Mouse (Mus musculus): ENCODE data around the gene Adh4.

DNA sequence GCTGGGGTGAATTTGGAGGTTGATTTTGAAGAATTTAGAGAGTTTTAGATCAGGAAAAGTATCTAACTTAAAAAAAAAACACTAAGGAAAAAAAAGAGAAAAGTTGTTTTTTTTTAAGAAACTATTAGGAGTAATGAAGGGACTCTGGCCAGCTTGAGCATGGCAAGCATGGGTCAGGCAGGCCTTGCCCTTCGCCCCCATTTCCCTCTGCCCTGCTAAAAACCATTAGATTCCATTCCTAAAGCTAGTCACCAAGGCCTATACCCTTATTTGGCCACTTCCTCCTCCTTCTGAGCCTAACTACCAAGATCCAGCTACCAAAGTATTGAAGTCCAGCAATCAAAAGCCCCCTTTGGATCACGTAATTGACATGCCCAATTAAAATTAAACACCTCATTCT lies 49.1 kb upstream of the Adh4 start:
- TF ChIP-seq EP300 (IDR thresholded peaks at IDR 0.05; ENCODE audit: low read depth) (no peak), CTCF (IDR thresholded peaks at IDR 0.05; ENCODE audit: low read depth) (no peak)
